Mouse (Mus musculus): ENCODE measurements around the gene Creb3. TPM values are rescaled to one million over a fixed set of nuclear protein-coding genes. Genes with fewer than 3 reads are reported as not detected.

Creb3 gene
- total RNA-seq, 2 experiments from 2014 or later = 38.4 to 52.4 TPM

- peak in 1 of 2 experiments; percentile 30 for DNase-seq
These were observed 4.0 kb upstream of the Creb3 start for GRCm38 (mm10) chr4:43558028-43558630.

DNA sequence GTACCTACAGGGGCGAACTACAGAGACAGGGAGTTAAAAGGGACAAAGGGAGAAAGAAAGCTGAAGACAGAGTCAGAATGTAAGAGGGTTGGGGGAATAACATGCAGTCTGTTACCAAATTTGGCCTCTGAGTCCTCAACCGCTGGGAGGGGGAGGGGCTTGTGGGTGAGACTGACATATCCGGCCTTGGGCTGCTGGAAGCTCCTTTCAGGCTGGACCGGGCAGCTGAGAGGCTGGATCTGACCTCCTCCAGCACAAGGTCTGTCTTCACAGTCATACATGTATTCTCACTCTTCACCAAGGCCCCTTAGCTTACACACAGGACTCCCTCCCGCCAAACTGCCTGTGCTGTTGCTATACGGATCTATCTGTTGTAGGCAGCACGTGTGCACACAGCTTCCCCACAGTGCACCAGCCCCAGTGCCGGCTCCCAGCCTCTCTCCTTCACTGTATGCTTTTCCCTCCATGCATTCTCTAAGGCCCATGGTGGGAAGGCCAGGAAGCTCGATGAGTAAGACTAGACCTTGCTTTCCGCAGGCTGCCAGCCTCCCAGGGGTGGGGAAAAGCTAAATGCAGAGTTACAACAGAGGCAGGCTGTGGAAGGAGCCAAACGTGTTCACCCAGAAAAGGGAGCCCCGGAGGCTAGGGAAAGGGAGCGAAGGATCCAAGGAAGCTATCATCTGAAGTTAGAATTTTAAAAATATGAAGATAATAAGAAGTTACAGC is 3.3 kb upstream of the Creb3 start:
- DNase-seq = peak; percentile 76 to 79

DNA sequence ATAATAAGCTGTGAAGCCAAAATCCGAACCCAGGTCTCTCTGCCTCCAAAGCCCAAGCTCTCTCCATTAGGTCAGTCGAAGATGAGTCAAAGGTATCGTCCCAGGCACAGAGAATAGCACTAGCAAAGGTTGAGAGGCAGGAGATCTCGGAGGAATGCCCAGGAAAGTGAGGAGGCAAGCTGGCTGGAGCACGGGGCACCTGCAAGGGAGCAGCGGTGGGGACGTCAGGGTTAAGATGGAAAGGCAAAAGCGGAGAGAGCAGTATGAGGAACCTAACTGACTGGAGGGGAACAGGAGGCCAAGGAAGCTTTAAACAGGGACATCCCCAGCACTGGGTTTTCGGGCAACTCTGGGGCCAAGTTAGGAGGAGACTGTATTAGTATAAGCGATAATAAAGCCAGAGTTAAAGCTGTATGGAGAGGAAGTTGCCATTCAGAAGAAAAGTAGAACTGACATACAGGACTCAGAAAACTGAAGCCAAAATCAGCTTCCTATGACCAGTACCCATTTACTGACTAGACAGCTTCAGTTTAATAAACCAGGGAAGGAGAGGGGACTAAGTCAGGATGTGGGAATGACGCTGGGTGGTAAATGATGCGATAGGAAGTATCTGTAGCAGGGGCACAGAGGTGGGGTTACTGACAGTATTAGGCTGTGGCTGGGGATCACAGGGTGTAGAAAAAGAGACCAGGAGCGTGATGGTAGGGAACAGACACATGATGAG is 2.5 kb upstream of the Creb3 start:
- DNase-seq = peak in 1 of 2 experiments; percentile 35

- peak; percentile 63 to 88 for DNase-seq
These were observed 1.9 kb upstream of the Creb3 start for GRCm38 (mm10) chr4:43560243-43560611.

- DNase-seq = no peak
These were observed 1.2 kb upstream of the Creb3 start for GRCm38 (mm10) chr4:43560976-43561375.

- DNase-seq = no peak
These were observed 616 bp upstream of the Creb3 start for GRCm38 (mm10) chr4:43561436-43561996.

- no peak for DNase-seq
These were observed 853 bp downstream of the Creb3 start for GRCm38 (mm10) chr4:43562769-43563600.

DNA sequence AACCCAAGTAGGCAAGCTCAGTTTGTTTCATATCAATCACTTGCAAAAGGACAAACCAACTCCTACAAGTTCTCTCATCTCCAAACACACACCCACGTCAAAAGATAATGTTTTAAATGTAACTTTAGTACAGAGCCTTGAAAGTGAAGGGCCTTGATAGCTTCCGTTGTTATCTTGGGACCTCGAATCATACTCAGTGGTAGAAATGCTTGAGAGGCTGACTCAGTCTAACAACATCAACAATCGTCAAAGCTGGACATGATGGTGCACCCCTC is 1.4 kb downstream of the Creb3 start:
- DNase-seq = no peak

GRCm38 (mm10) chr4:43564231-43564630 is 2.1 kb downstream of the Creb3 start:
- DNase-seq = no peak

GRCm38 (mm10) chr4:43567140-43567539 is 5.0 kb downstream of the Creb3 start:
- DNase-seq = no peak

- DNase-seq = no peak
These were observed 9.4 kb downstream of the Creb3 start for GRCm38 (mm10) chr4:43571395-43572045.

- DNase-seq = peak in 1 of 2 experiments; percentile 56
These were observed 11.4 kb downstream of the Creb3 start for GRCm38 (mm10) chr4:43573561-43573960.

- no peak for DNase-seq
These were observed 13.2 kb downstream of the Creb3 start for GRCm38 (mm10) chr4:43575356-43575755.

DNA sequence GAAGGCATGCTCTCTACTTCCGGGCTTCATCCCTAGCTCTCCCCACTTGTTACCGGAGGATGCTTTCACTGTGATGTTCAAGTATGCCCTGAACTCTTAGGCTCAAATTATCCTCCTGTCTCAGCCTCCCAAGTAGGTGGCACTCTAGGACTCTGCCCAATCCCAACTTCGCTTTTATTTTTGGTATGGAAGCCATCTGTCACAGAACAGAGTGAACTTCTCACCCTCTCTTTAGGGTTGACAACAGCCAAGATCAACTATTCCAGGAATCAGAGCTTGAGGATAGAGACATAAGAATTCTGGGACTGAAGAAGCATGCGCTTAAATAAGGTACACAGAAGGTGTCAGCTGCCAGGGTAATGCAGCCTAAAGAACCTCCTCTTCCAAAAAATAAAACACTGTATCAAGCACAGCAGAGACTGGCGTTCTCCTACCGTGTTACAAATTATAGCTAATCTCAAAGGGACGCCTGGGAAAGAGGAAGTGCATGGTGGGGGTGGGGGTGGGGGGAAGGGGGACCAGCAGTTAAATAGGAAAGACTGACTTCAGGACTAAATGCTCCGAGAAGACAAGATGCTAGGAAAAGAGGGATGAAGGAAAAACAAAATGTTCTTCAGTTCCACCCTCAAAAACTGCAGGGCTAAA is 15.2 kb downstream of the Creb3 start:
- no peak for DNase-seq

- peak; percentile 91 to 95 for DNase-seq
These were observed 16.5 kb downstream of the Creb3 start, which contains the start of the genes Rgp1 and Gba2 for GRCm38 (mm10) chr4:43578376-43579204. Gene Rgp1 (plus strand): TSS chr4:43578715. Gene Gba2 (minus strand): TSS chr4:43578873.

DNA sequence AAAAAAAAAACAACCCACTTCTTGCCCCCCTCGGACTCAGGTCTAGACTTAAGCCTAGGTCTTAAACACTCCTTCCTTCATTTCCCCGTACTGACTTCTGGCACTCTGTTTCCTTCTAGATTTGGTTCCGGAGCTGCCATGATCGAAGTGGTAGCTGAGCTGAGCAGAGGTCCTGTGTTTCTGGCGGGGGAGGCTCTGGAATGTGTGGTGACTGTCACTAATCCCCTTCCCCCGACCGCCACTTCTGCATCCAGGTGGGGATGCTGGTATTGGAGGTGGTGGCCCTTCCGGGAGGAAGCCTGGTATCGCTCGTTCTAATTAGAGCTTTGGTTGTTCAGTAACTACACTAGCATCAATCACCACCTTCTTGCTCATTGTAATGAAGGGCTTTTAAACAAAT is 17.1 kb downstream of the Creb3 start:
- peak in 1 of 2 experiments; percentile 15 for DNase-seq

DNA sequence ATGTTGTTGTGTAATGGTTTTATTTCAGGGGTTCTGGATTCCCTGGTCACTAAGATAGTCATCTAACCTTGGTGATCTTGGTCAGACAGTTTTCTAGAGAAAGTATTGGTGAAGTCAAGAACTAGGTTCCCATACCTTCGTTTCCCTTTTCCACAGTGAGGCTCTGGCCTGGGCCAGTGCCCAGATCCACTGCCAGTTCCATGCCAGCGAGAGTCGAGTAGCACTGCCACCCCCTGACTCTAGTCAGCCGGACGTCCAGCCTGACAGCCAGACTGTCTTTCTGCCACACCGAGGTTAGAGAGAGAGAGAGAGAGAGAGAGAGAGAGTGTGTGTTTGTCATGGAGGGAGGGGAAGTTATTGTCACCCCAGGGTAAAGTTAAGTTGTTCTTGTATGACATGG is 17.6 kb downstream of the Creb3 start:
- no peak for DNase-seq

DNA sequence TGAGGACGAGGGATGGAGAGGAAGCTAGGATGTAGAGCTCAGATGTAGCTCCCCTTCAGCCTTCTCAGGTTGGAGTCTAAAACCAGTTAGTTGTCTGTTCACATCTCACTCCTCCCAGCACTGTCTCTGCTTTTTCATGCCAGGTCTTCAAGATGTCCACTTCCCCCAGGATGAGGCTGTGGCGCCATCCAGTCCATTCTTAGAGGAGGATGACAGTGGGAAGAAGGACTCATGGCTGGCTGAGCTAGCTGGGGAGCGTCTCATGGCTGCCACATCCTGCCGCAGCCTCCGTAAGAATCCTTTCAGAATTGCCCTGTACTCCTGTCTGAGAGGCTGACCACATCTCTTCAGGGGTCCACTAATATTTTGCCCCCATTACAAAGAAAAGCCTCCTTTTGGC is 18.6 kb downstream of the Creb3 start:
- no peak for DNase-seq

DNA sequence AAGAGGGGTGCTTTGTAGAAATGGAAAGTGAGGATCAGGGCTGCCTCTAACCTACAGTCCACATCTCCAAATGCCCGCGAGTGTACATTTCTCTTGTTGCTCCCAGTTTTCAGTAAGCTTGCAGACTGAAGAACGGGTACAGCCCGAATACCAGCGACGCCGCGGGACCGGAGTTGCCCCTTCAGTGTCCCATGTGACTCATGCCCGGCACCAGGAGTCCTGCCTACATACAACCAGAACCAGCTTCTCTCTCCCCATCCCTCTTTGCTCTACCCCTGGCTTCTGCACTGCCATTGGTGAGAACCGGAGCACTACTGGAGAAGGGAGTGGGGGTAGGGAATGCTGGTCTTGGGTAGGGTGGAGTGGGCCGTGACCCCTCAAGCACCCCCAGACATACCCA is 19.2 kb downstream of the Creb3 start:
- no peak for DNase-seq

DNA sequence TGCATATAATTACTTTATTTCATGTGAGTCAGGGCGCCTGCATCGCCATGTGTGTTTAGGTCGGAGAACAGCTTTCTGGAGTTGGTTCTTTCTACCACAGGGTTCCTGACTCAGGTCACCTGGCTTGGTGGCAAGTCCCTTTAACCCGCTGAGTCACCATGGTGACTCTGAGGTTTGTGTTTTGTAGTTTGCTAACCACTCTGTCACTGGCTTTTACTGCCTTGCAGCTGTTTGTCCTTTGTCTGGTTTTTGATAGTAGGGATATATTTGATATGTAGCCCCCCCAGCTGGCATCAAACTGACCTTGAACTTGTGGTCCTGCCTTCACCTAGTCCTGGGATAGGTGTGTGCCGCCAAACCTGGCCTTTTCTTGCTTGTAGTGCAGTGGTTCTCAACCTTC is 20.1 kb downstream of the Creb3 start:
- no peak for DNase-seq
